Mouse (Mus musculus) embryonic facial prominence, embryonic 15.5 days (tissue): Measurements from ENCODE around the gene Mtch1. TPM values are rescaled to one million over a fixed set of nuclear protein-coding genes. Genes with fewer than 3 reads are reported as not detected.

Experiments
- ATAC-seq: fragments of 200-750 bp; cut with Nextera tagmentation; 2 replicates; pipeline ENCODE4 v1.8.0; 2017; ENCODE audit warnings: low read depth, moderate TSS enrichment; ENCODE audit not compliant: insufficient number of reproducible peaks, low FRiP score, low TSS enrichment
- H3K27ac ChIP-seq: fragments of 300-500 bp; sonication (generic); replicated peaks from 2 replicates; pipeline ENCODE4 v1.5.1; 2015; ENCODE audit warnings: mild to moderate bottlenecking, inconsistent platforms
- H3K27me3 ChIP-seq: fragments of 300-500 bp; sonication (generic); 2 replicates; pipeline ENCODE4 v1.6.1; 2015; ENCODE audit warnings: inconsistent platforms
- H3K36me3 ChIP-seq: fragments of 300-500 bp; sonication (generic); 2 replicates; pipeline ENCODE4 v1.6.1; 2015; ENCODE audit warnings: mild to moderate bottlenecking, inconsistent platforms
- H3K4me1 ChIP-seq: fragments of 300-500 bp; sonication (generic); 2 replicates; pipeline ENCODE4 v1.6.1; 2015; ENCODE audit warnings: inconsistent platforms
- H3K4me2 ChIP-seq: fragments of 300-500 bp; sonication (generic); replicated peaks from 2 replicates; pipeline ENCODE4 v1.6.1; 2015; ENCODE audit warnings: mild to moderate bottlenecking, inconsistent platforms
- H3K4me3 ChIP-seq: fragments of 300-500 bp; sonication (generic); replicated peaks from 2 replicates; pipeline ENCODE4 v1.5.1; 2015; ENCODE audit warnings: mild to moderate bottlenecking, inconsistent platforms
- H3K9ac ChIP-seq: fragments of 300-500 bp; sonication (generic); 2 replicates; pipeline ENCODE4 v1.6.1; 2015; ENCODE audit warnings: inconsistent platforms
- H3K9me3 ChIP-seq: fragments of 300-500 bp; sonication (generic); replicated peaks from 2 replicates; pipeline ENCODE4 v1.6.1; 2016; ENCODE audit warnings: inconsistent platforms
- WGBS: fragments of 180-500 bp; shearing (Covaris S2); methylation state at CpG from one replicate; pipeline ENCODE4 v1.1.7; 2015; 5-methylcytosine and 5-hydroxymethylcytosine counted together
- polyA plus RNA-seq: library from polyadenylated mRNA; unstranded; fragments of >200 nt; fragmentation: Nextera tagmentation; extraction: Ambion mirVana; gene quantifications from 2 replicates; pipeline ENCODE4 v1.2.1, GENCODE M21; 2015

The Mtch1 gene
- polyA plus RNA-seq, 1 experiment from 2014 or later = 337 TPM

DNA sequence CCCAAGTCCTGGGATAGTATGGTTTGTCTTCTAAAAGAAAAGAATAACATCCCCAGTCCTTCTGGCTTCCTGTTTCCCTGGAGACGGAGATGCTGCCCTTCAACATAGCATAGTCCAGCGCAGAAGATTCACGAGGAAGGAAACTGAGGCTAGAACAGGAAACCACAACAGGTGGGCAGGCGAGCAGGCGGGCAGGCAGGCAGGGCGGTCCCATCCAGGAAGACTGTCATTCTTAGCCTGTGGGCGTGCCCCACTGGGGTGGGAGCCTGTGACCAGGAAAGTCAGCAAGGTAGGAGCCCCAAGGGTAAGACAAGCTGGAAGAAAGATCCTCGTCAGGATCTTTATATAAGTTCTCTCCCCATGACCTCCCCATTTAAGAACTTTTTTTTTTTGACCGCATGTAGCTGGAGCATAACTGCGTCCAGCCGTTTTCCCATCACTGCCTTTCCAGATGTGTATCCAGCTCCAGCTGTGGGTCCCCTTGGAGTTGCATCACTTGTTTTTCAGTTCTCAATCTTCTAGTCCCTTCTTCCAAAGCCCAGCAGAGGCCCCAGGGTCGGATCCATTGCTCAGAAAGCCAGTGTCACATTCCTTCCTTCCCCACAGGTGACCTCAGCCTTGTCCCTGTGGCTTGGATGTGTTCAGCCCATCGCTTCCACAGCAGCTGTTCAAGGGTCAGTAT, 43.2 kb downstream of the Mtch1 start:
- Histone ChIP-seq H3K4me1 (peaks cover 38% of the 10 kb centered on the region), H3K4me2 (no peak overlapping the region), H3K4me3 (no peak overlapping the region), H3K9ac (no peak overlapping the region), H3K27ac (peak overlapping the region; percentile 65), H3K27me3 (no peaks in the 10 kb centered on the region), H3K36me3 (peaks cover 25% of the 10 kb centered on the region), H3K9me3 (no peaks in the 10 kb centered on the region)
- 33% methylated on average over 13 of the region's 13 CpGs for WGBS
- ATAC-seq = no peak

GRCm38 (mm10) chr17:29303856-29304255, 43.9 kb downstream of the Mtch1 start:
- Histone ChIP-seq H3K36me3 (peaks cover 32% of the 10 kb centered on the region), H3K9ac (no peak overlapping the region), H3K4me2 (no peak overlapping the region), H3K4me1 (peaks cover 38% of the 10 kb centered on the region), H3K4me3 (no peak overlapping the region), H3K27ac (0 out of 2 replicates have a peak overlapping the region, but pooled peaks have one; percentile 65), H3K9me3 (no peaks in the 10 kb centered on the region), H3K27me3 (no peaks in the 10 kb centered on the region)
- 71% methylated on average over 3 of the region's 3 CpGs for WGBS
- ATAC-seq = no peak

DNA sequence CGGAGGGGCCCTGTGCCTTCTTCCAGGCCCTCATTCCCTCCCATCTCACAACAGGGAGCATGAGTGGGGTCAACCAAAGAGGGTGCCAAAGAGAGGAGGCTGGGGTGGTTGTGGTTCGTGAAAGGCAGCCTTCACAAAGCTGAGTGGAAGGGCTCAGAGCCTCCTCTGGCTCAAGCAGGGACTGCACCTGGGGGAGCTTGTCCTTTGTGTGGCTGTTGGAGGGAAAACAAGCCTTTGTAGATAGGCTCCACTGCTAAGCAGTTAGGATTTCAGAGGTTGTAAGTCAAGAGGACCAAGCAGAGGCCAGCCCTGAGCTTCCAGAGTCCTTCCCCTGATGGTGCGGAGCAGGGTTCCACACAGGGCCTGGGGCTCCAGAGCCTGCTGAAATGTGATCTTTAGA, 44.6 kb downstream of the Mtch1 start:
- Histone ChIP-seq H3K4me2 (no peak overlapping the region), H3K27me3 (no peaks in the 10 kb centered on the region), H3K4me3 (no peak overlapping the region), H3K9ac (no peak overlapping the region), H3K27ac (no peak overlapping the region; the same call in 1 of the 2 replicates), H3K4me1 (peaks cover 38% of the 10 kb centered on the region), H3K36me3 (peaks cover 37% of the 10 kb centered on the region), H3K9me3 (no peaks in the 10 kb centered on the region)
- 43% methylated on average over 3 of the region's 3 CpGs for WGBS
- ATAC-seq = no peak

- no peak for ATAC-seq
- Histone ChIP-seq H3K9me3 (no peaks in the 10 kb centered on the region), H3K4me2 (no peak overlapping the region), H3K4me1 (peaks cover 41% of the 10 kb centered on the region), H3K27me3 (no peaks in the 10 kb centered on the region), H3K27ac (no peak overlapping the region), H3K36me3 (peaks cover 42% of the 10 kb centered on the region), H3K4me3 (no peak overlapping the region), H3K9ac (no peak overlapping the region)
- 63% methylated on average over 5 of the region's 5 CpGs for WGBS
Measured at GRCm38 (mm10) chr17:29302149-29302548, 45.6 kb downstream of the Mtch1 start.

GRCm38 (mm10) chr17:29301421-29301820, 46.3 kb downstream of the Mtch1 start:
- Histone ChIP-seq H3K36me3 (peaks cover 45% of the 10 kb centered on the region), H3K4me2 (no peak overlapping the region), H3K4me3 (no peak overlapping the region), H3K27ac (no peak overlapping the region), H3K27me3 (no peaks in the 10 kb centered on the region), H3K4me1 (peaks cover 41% of the 10 kb centered on the region), H3K9ac (no peak overlapping the region), H3K9me3 (no peaks in the 10 kb centered on the region)
- ATAC-seq = no peak
- WGBS = 85% methylated on average over 6 of the region's 6 CpGs

DNA sequence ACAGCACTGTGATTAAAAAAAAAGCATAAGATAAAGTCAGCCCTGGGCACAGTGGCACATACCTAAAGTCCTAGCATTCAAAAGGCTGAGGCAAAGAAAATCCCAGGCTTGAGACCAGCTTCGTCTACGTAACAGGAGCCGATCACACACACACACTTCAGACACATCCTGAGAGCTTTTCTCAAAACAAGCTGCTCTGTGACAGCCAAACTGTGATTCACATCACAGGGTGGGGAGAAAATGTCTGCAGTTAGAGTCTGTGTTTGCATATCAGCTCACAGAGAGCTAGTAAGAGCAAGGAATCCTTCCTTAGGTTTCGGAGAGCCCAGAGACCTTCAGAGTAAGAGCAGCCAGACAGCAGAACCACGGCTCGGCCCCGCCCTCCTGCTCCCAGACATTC, 46.8 kb downstream of the Mtch1 start:
- H3K4me1 ChIP-seq = peaks cover 36% of the 10 kb centered on the region
- ATAC-seq = no peak
- no peaks in the 10 kb centered on the region for H3K9me3 ChIP-seq
- no peak overlapping the region for H3K4me3 ChIP-seq
- H3K36me3 ChIP-seq = peaks cover 50% of the 10 kb centered on the region
- H3K4me2 ChIP-seq = no peak overlapping the region
- no peak overlapping the region for H3K9ac ChIP-seq
- H3K27me3 ChIP-seq = no peaks in the 10 kb centered on the region
- 87% methylated on average over 7 of the region's 7 CpGs for WGBS
- 0 out of 2 replicates have a peak overlapping the region, but pooled peaks have one; percentile 14 for H3K27ac ChIP-seq

GRCm38 (mm10) chr17:29299282-29299681, 48.5 kb downstream of the Mtch1 start:
- Histone ChIP-seq H3K27ac (no peak overlapping the region), H3K36me3 (peaks cover 66% of the 10 kb centered on the region), H3K9ac (no peak overlapping the region), H3K27me3 (no peaks in the 10 kb centered on the region), H3K4me2 (no peak overlapping the region), H3K9me3 (no peaks in the 10 kb centered on the region), H3K4me1 (peaks cover 20% of the 10 kb centered on the region), H3K4me3 (no peak overlapping the region)
- 89% methylated on average over 4 of the region's 4 CpGs for WGBS
- no peak for ATAC-seq

DNA sequence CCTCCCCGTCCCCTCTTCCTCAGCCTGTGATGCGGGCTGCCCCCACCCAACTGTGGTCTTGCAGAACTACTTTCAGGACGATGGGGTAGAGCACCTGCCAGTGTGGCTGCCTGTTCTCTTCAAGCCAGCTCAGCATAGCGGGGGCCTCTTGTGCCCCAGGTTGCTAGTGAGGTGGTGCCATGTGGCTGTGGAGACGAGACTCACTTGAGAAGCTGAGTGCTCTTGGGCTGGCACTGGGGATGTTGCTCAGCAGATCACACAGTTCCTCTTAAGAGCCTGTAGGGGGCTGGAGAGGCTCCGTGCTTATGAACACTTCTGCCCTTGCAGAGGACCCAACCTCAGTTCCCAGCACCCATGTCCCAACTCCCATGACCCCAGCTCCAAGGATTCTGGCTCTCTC, 49.9 kb downstream of the Mtch1 start:
- H3K4me3 ChIP-seq = no peak overlapping the region
- H3K27ac ChIP-seq = no peak overlapping the region
- H3K36me3 ChIP-seq = peaks cover 79% of the 10 kb centered on the region
- WGBS = 86% methylated on average over 6 of the region's 6 CpGs
- no peaks in the 10 kb centered on the region for H3K27me3 ChIP-seq
- ATAC-seq = no peak
- 0 out of 2 replicates have a peak, but pooled peaks cover 7% of the 10 kb centered on the region for H3K4me1 ChIP-seq
- no peak overlapping the region for H3K4me2 ChIP-seq
- H3K9me3 ChIP-seq = no peaks in the 10 kb centered on the region
- no peak overlapping the region for H3K9ac ChIP-seq

DNA sequence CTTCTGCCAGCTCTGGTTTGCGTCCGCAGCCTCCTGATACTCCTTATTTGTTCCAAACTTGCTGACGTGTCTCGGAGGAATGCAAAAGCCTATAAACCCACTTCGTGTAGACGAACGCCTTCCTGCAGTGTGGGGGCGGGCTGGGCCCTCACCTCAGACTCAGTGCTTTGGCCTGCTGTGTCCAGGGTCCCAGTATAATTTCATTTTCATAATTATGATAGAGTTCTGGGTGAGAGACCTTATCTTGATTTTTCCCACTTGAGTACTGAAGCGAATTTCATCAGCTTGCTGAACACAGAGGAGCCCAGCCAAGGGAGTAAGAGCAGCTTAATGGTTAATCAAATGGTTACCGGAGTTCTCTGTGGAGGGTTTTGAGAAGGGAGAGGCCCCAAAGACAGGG, 50.4 kb downstream of the Mtch1 start:
- no peak overlapping the region for H3K27ac ChIP-seq
- 47% methylated on average over 10 of the region's 10 CpGs for WGBS
- H3K4me2 ChIP-seq = no peak overlapping the region
- no peak overlapping the region for H3K4me3 ChIP-seq
- H3K9ac ChIP-seq = no peak overlapping the region
- no peaks in the 10 kb centered on the region for H3K27me3 ChIP-seq
- ATAC-seq = no peak
- H3K9me3 ChIP-seq = no peaks in the 10 kb centered on the region
- 0 out of 2 replicates have a peak, but pooled peaks cover 6% of the 10 kb centered on the region for H3K4me1 ChIP-seq
- H3K36me3 ChIP-seq = peaks cover 80% of the 10 kb centered on the region

GRCm38 (mm10) chr17:29295835-29296234, 51.9 kb downstream of the Mtch1 start:
- ATAC-seq = no peak
- WGBS = 64% methylated on average over 5 of the region's 5 CpGs
- Histone ChIP-seq H3K36me3 (peaks cover 72% of the 10 kb centered on the region), H3K4me1 (0 out of 2 replicates have a peak, but pooled peaks cover 3% of the 10 kb centered on the region), H3K27me3 (no peaks in the 10 kb centered on the region), H3K9me3 (no peaks in the 10 kb centered on the region), H3K4me2 (no peak overlapping the region), H3K9ac (no peak overlapping the region), H3K27ac (no peak overlapping the region), H3K4me3 (no peak overlapping the region)

GRCm38 (mm10) chr17:29293807-29294605, 53.7 kb downstream of the Mtch1 start:
- H3K4me2 ChIP-seq = no peak overlapping the region
- H3K36me3 ChIP-seq = peaks cover 60% of the 10 kb centered on the region
- H3K4me1 ChIP-seq = 0 out of 2 replicates have a peak, but pooled peaks cover 3% of the 10 kb centered on the region
- H3K27me3 ChIP-seq = no peaks in the 10 kb centered on the region
- 65% methylated on average over 9 of the region's 9 CpGs for WGBS
- H3K27ac ChIP-seq = no peak overlapping the region
- no peak overlapping the region for H3K4me3 ChIP-seq
- H3K9ac ChIP-seq = no peak overlapping the region
- no peaks in the 10 kb centered on the region for H3K9me3 ChIP-seq
- no peak for ATAC-seq
